Mouse (Mus musculus) ES-E14 (cell line): ENCODE results near the gene Bloc1s6. TPM values are rescaled to one million over a fixed set of nuclear protein-coding genes. Genes with fewer than 3 reads are reported as not detected.
A peak's percentile ranks its signal among the peaks of the same experiment; 100 is the strongest.

Experiments
- DNase-seq: peaks from one replicate; pipeline ENCODE4 v3.0.0-alpha.2; 2013; ENCODE audit warnings: low read depth, low spot score
- H3K27ac ChIP-seq: 2 replicates; pipeline ENCODE4 v1.5.1; 2012; ENCODE audit warnings: low read depth, mild to moderate bottlenecking, low read length, moderate library complexity, mixed read lengths; ENCODE audit not compliant: poor library complexity, insufficient read depth, severe bottlenecking
- H3K36me3 ChIP-seq: 2 replicates; pipeline ENCODE4 v1.6.1; 2012; ENCODE audit warnings: mild to moderate bottlenecking, low read length, moderate library complexity, mixed read lengths; ENCODE audit not compliant: control insufficient read depth, poor library complexity, insufficient read depth, severe bottlenecking
- H3K4me1 ChIP-seq, 2 experiments: fragments of 150-350 bp in 1 of 2; sonication (generic) in 1 of 2; 2 replicates each; pipeline ENCODE4 v1.6.1; 2012; ENCODE audit warnings: low read length in 2 of 2, mild to moderate bottlenecking in 1 of 2, mixed read lengths in 1 of 2; ENCODE audit not compliant: control insufficient read depth in 2 of 2, insufficient read depth in 2 of 2, poor library complexity in 1 of 2
- H3K4me3 ChIP-seq, 2 experiments: fragments of 150-350 bp in 1 of 2; sonication (generic) in 1 of 2; 2 replicates each; pipeline ENCODE4 v1.5.1; 2012; ENCODE audit warnings: low read length in 2 of 2, low read depth in 1 of 2, mild to moderate bottlenecking in 1 of 2, mixed read lengths in 1 of 2; ENCODE audit not compliant: insufficient read depth in 1 of 2, poor library complexity in 1 of 2, severe bottlenecking in 1 of 2
- H3K9ac ChIP-seq: 2 replicates; pipeline ENCODE4 v1.6.1; 2012; ENCODE audit warnings: low read depth, mild to moderate bottlenecking, low read length, mixed read lengths; ENCODE audit not compliant: poor library complexity, insufficient read depth, severe bottlenecking
- H3K9me3 ChIP-seq: fragments of 150-350 bp; sonication (generic); 2 replicates; pipeline ENCODE4 v1.6.1; 2012; ENCODE audit warnings: low read depth, mild to moderate bottlenecking, low read length; ENCODE audit not compliant: control insufficient read depth, insufficient read depth
- CHD2 ChIP-seq: IDR thresholded peaks from 2 replicates; pipeline ENCODE4 v1.6.1; 2014; ENCODE audit warnings: mild to moderate bottlenecking, low read depth, low read length, inconsistent platforms
- HCFC1 ChIP-seq: IDR thresholded peaks from 2 replicates; pipeline ENCODE4 v1.6.1; 2012; ENCODE audit warnings: low read length, inconsistent platforms, borderline replicate concordance; ENCODE audit not compliant: insufficient read depth
- MAFK ChIP-seq: IDR thresholded peaks from 2 replicates; pipeline ENCODE4 v1.6.1; 2014; ENCODE audit warnings: mild to moderate bottlenecking, low read depth, low read length, inconsistent platforms; ENCODE audit not compliant: insufficient read depth
- ZC3H11A ChIP-seq: IDR thresholded peaks from 2 replicates; pipeline ENCODE4 v1.6.1; 2012; ENCODE audit warnings: low read depth, mild to moderate bottlenecking, inconsistent platforms, low read length, borderline replicate concordance
- ZNF384 ChIP-seq: IDR thresholded peaks from 2 replicates; pipeline ENCODE4 v1.6.1; 2012; ENCODE audit warnings: low read depth, low read length, inconsistent platforms
- in situ Hi-C, 2 experiments: fragments of 600-800 bp; cut with MboI; formaldehyde crosslinking; loops; one replicate each; pipeline ENCODE4 v1.15.1; 2025; ENCODE audit warnings: low sequenced_read_pairs in 2 of 2, inconsistent platforms in 1 of 2; ENCODE audit not compliant: unreplicated experiment in 2 of 2
- total RNA-seq: library from RNA; depleted of rRNA; stranded (reverse); fragments of 300-350 nt; gene quantifications from 2 replicates; pipeline ENCODE4 v1.2.3, GENCODE M21; 2012

The Bloc1s6 gene
- total RNA-seq, 1 experiment, result 11.6 TPM

- DNase-seq, result peak; percentile 22
These were observed 15.5 kb downstream of the Bloc1s6 start for GRCm38 (mm10) chr2:122753739-122754343.

GRCm38 (mm10) chr2:122759791-122760190 lies 21.5 kb downstream of the Bloc1s6 start:
- Histone ChIP-seq H3K27ac (no peak overlapping the region), H3K4me3 (no peak overlapping the region), H3K4me1 (no peaks in the 10 kb centered on the region), H3K36me3 (no peaks in the 10 kb centered on the region), H3K9ac (no peak overlapping the region), H3K9me3 (no peaks in the 10 kb centered on the region)
- no peak for DNase-seq
- in situ Hi-C loops, result loop anchor here in 1 of 2 experiments (10.0 kb wide), 1 partner anchor 185 kb away; no protein-coding TSS in a partner anchor
- TF ChIP-seq HCFC1 (no peak), CHD2 (no peak), MAFK (no peak), ZC3H11A (no peak), ZNF384 (no peak)

More at GRCm38 (mm10) chr2:122753739-122754343, 15.5 kb downstream of the Bloc1s6 start:
- no peaks in the 10 kb centered on the region for H3K36me3 ChIP-seq
- TF ChIP-seq CHD2 (no peak), ZC3H11A (peak; percentile 39; the same call in 1 of the 2 replicates)
- no peak overlapping the region for H3K27ac ChIP-seq
- H3K4me1 ChIP-seq, result no peaks in the 10 kb centered on the region
- H3K9me3 ChIP-seq, result no peaks in the 10 kb centered on the region
- H3K9ac ChIP-seq, result no peak overlapping the region
- no peak overlapping the region for H3K4me3 ChIP-seq
- in situ Hi-C loops, result loop anchor here in 1 of 2 experiments (10.0 kb wide), 1 partner anchor 179 kb away; no protein-coding TSS in a partner anchor

GRCm38 (mm10) chr2:122762991-122763390 lies 24.7 kb downstream of the Bloc1s6 start:
- no peak for DNase-seq
- no peak for TF ChIP-seq CHD2
- TF ChIP-seq MAFK, result no peak
- TF ChIP-seq HCFC1, result no peak
- TF ChIP-seq ZNF384, result no peak
- TF ChIP-seq ZC3H11A, result no peak
- Histone ChIP-seq H3K4me3 (no peak overlapping the region), H3K27ac (no peak overlapping the region), H3K36me3 (no peaks in the 10 kb centered on the region), H3K9me3 (no peaks in the 10 kb centered on the region), H3K4me1 (peaks cover 0 to 2% of the 10 kb centered on the region in 2 experiments; a peak in 1 of 4 replicates), H3K9ac (no peak overlapping the region)
- in situ Hi-C loops, result no loop called here

- no peak for DNase-seq
- H3K36me3 ChIP-seq, result no peaks in the 10 kb centered on the region
- H3K4me1 ChIP-seq, result peaks cover 0 to 2% of the 10 kb centered on the region in 2 experiments; a peak in 1 of 4 replicates
- no peak overlapping the region for H3K9ac ChIP-seq
- no peaks in the 10 kb centered on the region for H3K9me3 ChIP-seq
- no peak overlapping the region for H3K4me3 ChIP-seq
- in situ Hi-C loops, result no loop called here
- no peak for TF ChIP-seq HCFC1
- TF ChIP-seq MAFK, result no peak
- H3K27ac ChIP-seq, result no peak overlapping the region
These were observed 26.2 kb downstream of the Bloc1s6 start for GRCm38 (mm10) chr2:122764526-122764925.
